Mouse (Mus musculus) thymus, postnatal 25 days (tissue): ENCODE data around the gene Slc25a10.
A peak's percentile ranks its signal among the peaks of the same experiment; 100 is the strongest.

ENCODE experiments used
- DNase-seq: peaks from one replicate; pipeline ENCODE4 v3.0.0; 2022

The Slc25a10 gene

DNA sequence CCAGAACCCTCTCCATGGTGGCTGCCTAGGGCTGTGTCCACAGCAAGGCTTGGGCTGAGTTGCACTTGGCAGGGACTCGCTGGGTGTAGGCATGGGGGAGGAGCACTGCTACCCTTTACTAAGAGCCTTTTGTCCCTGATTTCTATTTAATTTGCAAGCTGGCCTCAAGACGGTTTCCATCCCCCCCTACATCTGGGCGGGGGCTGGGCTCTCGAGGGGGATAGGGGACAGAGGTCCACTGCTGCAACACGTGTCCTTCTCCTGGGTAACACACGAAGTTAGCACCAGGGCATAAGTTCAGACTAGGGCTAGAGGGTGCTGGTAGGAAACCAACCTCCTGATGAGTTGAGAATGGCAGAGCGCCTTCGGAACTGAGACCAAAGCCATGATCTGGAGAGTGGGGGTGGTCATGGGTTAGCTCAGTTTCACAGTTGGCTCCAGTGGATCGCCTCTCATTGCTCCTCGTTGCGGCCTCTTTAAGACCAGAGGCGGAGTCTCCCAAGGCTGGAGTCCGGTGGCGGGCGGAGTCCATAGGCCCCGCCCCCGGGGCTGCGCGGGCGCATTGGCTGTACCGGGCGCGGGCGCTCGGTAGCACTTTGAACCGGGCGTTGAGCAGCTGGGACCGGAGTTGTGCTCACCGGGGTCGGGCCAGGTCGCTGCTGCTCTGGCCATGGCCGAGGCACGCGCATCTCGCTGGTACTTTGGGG is at the start of gene Slc25a10:
TSS of gene Slc25a10 (plus strand) at position 524 of the 707 bp plus-strand sequence.
- peak; percentile 81 for DNase-seq

DNA sequence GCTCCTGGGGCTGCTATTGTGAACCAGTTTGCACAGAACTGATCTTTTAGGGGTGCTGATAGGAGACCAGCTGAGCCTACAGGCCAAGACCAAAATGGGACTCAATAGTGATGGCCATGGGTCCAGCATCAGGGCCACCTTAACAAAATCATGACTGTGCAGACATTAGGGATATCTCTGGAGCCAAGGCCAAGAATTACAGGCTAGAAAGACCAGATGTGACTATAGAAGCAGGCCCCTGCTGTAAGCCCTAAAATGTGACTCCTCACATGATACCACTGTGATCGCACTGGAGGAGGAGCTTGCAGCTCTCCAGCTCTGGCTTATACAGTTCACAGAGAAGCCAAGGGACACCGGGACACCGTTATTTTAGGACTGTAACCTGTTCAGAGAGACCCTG is 49.3 kb upstream of the Slc25a10 start, which contains the start of gene Tspan10:
TSS of gene Tspan10 (plus strand) at position 301 of the 400 bp plus-strand sequence.
- DNase-seq: no peak

DNA sequence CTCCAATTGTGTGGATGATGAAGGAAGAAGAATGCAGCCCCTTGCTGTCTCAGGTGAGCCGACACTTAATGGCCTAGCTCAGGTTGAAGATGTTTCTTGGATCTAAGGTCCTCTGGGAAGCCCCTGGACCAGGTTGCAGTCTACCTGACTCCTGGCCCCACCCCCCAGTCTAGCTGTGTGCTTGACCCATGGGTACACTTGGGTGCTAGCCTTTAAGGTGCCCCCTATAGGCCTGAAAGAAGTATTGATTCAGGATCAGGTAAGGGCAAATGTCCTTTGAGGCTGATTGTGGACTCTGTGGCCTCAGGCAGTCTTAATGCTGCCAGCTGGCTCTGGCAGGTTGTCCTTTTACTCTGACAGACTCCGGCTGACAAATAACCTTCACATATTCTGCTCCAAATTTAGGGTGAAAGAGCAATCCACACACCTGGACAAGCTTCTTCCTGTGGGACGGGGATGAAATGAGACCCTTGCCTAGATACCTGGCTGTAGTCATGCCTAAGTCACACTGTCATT is 48.8 kb upstream of the Slc25a10 start:
- no peak for DNase-seq

DNA sequence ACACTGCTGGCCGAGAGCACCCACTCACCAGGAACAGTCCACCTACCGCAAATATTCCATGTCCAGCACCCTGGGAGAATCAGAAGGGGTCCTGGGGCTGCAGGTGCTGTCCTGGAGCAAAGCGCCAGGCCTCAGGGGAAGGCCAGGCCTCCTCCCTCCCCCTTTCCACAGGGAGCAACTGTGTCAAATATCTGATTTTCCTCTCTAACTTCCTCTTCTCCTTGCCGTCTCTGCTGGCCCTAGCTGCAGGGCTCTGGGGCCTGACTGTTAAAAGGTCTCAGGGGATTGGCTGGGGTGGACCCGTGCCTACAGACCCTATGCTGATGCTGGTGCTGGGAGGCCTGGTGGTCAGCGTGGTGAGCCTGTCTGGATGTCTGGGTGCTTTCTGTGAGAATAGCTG is 47.5 kb upstream of the Slc25a10 start:
- no peak for DNase-seq

DNA sequence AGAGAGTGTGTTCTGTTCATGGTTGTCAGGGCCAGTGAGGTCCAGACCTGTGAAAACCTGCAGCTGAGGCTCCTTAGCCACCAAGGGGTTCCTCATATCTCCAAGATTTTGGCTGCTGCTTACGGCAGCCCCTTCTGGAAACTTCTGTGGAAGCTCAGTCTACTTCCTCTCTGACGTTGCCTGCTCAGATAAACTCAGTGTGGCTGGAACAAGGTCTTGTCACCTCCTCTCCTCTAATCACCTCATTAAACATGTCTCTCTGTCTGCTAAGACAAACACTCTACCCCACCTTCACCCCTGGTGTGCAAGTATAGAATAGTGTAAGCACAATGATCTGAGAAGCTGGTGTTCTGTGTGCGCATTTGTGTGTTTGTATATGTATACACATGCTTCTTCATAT is 46.2 kb upstream of the Slc25a10 start:
- no peak for DNase-seq

DNA sequence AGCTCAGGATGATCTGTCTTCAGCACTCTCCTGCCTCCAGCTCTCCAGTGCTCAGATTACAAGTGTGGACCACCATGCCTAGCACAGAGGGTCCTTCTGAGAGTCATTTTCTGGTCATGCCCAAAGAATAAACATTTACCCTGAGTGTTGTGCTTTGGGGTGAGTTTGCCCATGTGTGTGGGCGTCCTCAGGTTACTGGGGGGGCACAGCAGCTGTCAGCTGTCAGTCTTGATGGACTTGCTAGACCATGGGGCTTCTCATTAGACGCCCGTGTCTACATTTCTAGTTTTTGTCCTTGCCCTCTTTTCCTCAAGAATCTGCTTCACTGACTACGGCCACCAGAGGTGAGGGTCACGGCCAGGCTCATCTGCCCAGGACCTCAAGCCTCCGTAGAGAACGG is 44.5 kb upstream of the Slc25a10 start:
- no peak for DNase-seq

DNA sequence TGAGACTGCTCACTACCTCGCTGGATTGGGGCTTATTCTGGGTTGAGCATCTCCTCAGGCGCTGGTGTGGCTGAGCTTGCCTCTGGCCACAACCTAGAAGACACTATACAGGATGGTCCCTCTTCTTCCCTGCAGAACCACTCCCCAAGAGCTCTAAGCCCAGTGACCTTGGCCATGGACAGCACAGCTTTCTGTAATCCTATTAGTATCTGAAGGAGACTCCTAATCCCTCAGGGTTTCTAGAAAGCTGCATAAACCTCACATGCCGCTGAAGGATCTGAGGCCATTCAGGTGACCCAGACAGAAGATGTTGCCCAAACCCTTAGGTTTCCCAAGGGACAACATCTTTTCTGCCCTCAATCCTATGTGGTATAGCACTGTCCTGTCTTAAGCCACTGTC is 39.4 kb upstream of the Slc25a10 start:
- DNase-seq: no peak

DNA sequence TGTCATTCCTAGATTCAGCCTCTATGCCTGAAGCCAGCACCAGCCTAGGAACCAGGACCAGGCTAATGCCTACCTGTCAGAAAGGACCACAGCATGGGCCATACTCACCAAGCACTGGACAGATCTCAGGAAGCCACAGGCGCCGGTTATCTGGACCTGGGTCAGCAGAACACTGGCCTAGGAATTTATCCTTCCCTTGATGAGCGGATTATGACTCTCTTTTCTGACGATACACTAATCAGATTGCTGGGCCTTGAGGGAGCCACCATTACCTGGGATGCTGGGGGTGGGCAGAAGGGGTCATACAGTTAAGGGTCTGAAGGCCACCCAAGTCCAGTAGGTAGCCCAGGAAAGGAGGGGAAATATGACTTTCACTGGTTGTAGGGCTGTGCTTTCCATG is 38.3 kb upstream of the Slc25a10 start, which contains the start of gene Pde6g:
TSS of gene Pde6g (minus strand) at position 195 of the 400 bp plus-strand sequence.
- no peak for DNase-seq

DNA sequence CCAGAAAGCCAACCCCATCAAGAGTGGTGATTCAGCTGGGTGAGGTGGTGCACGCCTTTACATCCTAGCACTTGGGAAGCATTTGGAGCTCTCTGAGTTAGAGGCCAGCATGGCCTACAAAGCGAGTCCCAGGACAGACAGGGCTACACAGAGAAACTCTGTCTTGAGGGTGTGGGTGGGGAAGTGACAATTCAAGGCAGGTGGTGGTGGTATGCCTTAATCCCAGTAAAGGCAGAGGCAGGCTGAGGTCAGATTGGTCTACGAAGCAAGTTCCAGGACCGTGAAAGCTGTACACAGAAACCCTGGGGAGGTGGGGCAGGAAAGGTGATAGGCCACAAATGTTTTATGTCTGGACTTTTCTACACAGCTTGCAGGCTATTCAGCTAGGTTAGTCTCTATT is 36.7 kb upstream of the Slc25a10 start:
- DNase-seq: no peak

DNA sequence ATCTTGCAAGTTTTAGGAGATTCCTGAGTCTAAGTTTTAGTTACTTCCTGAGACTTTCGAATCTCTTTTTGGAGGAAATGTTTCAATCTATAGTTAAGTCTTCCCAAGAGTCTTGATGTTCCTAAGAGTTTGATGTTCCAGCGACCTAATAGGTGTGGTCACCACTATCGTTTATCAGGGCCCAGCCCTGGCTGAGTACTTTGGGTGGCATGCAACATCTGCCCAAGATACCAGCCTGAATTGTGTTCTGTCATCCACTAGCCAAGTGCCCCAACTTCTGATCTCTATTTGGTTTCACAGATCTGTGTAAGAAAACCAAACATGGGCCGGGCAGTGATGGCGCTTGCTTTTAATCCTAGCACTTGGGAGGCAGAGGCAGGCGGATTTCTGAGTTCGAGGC is 36.2 kb upstream of the Slc25a10 start:
- no peak for DNase-seq

DNA sequence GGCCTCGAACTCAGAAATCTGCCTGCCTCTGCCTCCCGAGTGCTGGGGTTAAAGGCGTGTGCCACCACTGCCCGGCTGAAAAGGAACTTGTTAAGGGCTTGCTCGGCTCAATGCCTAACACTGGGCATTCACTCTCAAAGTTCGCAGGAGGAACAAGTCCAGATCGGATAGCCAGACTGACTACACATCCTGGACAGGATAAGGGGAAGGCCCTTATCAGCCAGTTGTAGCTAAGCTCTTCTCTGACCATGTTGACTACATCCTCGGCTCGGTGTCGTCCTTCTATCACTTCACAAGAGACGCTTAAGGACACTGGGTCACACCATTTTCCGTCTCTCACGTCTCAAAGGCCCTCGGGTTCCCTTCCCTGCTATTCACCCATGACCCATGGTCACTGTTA is 34.3 kb upstream of the Slc25a10 start:
- no peak for DNase-seq

DNA sequence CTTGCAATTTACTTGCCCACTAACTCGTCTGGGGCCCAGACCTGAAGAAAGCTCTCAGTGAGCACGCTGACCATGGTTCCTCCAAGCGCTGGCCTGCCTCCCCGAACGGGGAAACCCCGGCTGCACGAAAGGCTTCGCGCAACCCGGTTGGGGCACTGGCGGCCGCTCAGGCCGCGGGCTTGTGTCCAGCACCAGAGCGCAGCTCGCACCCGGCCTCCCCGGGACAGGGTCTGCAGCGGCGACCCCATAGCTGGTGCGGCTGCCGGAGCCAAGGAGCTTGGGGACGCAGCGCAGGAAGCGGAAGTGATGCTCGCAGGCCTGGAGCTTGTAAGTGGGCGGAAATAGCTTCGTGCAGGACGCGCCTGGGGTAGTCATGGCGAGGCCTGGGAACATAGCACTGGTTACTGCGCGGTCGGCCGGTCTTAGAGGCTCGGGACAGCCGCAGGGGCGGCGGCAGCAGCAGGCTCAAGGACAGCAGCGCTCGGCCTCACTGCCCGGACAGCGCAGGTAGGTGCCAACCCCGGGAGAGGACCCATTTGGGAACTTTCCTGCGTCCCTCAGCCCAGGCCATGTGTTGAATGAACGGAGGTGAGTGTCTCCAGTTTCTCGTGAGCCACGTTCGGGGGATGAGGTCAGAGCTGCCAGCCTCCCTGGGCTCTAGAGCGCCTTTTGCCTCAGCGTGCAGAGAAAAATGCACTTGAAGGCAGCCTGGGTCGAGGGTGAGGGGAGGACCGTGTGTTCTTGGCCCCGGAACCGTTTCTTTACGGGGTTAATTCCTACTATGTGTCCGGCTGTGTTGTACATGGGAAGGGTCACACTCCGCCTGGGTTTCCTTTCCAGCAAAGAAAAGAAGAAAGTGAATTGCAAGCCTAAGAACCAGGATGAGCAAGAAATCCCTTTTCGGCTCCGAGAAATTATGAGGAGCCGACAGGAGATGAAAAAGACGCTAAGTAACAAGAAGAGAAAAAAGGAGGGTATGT is 33.6 kb upstream of the Slc25a10 start, which contains the start of the genes Oxld1 and Ccdc137:
TSS of gene Oxld1 (minus strand) at position 297 of the 980 bp plus-strand sequence.
TSS of gene Ccdc137 (plus strand) at position 344 of the 980 bp plus-strand sequence.
- DNase-seq: peak; percentile 73

DNA sequence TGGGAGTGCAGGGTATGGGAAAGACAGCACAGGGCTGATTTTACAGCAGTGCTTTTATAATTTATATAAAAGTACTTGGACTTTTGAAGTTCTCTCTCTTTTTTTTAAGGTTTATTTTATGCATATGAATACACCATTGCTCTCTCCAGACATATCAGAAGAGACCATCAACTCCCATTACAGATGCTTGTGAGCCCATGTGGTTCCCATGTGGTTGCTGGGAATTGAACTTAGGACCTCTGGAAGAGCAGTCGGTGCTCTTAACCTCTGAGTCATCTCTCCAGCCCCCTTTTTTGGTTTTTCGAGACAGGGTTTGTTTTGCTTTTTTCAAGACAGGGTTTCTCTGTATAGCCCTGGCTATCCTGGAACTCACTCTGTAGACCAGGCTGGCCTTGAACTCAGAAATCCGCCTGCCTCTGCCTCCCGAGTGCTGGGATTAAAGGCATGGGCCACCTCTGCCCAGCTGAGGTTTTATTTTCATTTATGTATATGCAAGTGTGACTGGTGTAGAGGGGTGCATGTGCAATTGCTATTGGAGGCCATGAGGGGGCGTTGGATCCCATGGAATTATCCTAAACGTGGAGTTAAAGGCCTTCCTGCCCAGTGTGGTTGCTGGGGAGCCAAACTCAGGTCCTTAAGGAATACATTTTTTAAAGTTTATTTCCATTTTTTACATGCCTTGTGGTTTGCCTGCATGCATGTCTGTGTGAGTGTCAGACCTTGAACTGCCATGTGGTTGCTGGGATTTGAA is 32.6 kb upstream of the Slc25a10 start:
- DNase-seq: no peak

DNA sequence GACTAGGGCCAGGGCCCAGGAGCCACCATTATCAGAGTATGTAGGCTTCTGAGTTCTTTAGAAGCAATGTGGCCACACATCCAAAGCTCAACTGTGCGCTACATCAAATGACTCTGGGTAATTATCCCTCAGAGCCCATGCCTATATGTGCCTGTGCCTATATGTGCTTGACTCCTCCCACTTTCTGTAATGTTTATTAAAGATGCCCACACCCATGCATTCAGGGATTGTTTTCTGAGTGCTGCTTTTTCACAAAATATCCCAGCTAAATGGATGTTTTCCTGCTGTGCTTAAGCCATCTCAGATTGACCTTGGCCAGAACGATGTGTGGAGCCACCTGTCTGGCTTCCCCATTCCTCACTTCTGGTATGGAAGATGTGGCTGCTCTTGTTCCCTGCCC is 28.1 kb upstream of the Slc25a10 start:
- DNase-seq: no peak

DNA sequence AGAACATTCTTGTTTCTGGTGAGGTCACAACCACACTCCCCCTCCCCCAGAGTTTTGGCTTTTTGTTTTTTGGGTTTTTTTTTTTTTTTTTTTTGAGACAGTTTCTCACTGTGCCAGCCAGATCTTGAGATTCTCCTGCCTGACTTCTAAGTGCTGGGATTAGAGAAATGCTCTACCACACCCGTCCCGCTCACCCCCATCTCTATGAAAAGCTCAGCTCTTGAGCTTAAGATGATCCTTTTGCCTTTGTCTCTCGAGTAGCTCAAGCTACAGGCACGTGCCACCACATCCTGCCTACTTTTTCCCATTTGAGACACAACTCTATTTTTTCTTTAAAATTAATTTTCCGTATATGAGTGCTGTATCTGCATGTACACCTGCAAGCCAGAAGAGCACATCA is 27.3 kb upstream of the Slc25a10 start:
- no peak for DNase-seq

DNA sequence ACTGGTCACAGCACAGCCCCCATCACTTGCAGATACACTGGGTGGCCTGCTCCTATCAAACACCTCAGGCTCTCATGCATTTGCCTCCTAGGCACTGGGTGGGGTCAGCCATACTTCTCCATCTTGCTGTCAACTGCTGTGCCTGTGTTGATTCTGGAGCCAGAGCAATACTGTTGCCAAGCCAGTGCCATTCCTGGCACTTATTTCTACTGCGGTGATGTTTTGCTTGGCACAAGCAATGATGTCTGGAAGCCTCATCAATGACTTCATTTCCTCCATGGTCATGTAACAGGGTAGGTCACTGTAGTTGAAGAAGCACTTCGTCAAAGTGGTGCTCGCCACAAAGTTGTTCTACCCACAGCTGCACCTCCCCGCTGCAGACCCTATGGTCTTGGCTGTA is 26.1 kb upstream of the Slc25a10 start:
- no peak for DNase-seq

DNA sequence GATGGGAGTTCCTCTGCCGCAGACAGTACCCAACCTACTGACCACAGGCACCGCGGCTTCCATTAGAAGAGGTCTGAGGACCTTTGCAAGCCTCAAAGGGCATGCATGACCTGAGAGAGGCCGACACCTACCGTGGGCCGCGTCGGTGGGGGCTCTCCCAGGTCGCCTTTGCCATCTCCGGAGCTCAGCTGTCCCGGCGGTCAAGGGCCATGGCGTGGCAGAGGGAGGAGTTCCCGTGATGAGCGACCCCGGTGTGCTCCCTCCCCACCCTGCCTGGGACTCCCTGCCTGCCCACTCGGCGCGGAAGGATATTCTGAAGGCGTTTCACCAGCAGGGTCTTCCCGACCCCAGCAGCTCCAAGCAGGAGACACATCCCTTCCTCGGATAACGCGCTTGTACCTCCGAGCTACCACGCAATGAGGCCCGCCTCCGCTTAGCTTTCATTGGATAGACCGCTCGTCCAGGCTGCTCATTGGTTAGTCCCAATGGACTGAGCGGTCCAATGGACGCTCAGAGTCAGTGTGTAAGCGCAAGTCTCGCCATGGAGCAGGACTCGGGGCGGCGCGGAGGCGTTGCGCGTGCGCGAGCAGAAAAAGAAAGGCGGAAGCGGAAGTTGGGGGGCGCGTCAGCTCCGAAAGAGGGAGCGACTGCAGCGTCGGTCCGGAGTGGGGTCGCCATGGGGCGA is 24.4 kb upstream of the Slc25a10 start, which contains the start of gene Arl16:
TSS of gene Arl16 (minus strand) at position 557 of the 685 bp plus-strand sequence.
- peak; percentile 95 for DNase-seq

DNA sequence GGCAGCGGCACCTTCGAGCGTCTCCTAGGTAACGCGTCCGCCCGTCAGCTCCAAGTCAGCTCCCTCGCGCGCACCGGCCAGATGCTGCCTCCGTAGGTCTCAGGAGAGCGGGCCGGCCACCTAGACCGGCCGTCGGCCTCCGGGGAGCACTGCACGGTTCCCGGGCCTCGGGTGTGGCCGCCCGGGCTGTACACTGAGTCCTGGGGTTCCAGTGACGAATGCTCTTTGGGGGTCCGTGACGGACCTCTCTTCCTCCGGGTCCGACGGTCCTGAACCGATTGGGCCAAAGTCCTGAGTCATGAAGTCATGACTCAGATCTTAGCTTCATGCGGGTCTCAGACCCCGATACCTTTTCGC is 23.9 kb upstream of the Slc25a10 start:
- DNase-seq: no peak

DNA sequence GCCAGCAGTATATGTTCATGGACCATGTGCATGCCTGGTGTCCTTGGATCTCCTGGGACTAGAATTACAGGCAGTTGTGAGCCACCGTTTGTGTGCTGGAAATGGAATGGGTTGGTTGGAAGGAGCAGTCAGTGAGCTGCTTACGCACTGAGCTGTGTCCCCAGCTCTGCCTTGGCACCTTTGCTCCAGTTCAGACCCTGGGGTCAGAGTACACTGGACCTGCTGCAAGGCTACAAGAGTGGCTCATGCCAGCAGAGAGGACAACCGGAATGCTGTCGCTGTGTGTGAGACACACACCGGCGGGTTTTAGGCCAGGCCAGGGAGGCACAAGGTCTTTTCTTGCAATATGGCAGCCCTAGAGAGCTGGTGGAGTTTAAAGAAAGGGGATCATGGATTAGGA is 19.6 kb upstream of the Slc25a10 start:
- no peak for DNase-seq

DNA sequence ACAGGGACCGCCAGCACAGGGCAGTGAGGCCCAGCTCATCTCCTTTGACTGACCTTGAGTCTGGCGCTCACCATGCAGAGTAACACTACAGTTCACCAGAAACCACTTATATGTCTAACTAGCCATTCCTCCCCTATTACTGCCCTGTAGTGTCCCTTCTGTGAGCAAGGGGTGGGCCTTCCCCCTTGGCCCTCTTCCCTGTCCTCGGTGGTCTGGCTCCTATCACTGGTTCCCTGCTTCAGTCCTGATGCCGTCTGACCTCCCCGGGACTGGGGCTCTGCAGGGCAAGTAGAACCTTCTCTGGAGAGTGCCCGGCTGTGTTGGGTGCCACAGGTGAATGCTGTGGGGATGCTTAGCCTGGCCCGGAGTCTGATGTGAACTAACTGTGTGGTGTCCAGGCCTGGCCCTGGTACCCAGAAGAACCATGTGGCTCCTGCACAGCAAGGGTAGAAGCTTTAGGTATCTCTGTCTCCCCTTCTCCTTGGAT is 8.1 kb upstream of the Slc25a10 start:
- DNase-seq: no peak

DNA sequence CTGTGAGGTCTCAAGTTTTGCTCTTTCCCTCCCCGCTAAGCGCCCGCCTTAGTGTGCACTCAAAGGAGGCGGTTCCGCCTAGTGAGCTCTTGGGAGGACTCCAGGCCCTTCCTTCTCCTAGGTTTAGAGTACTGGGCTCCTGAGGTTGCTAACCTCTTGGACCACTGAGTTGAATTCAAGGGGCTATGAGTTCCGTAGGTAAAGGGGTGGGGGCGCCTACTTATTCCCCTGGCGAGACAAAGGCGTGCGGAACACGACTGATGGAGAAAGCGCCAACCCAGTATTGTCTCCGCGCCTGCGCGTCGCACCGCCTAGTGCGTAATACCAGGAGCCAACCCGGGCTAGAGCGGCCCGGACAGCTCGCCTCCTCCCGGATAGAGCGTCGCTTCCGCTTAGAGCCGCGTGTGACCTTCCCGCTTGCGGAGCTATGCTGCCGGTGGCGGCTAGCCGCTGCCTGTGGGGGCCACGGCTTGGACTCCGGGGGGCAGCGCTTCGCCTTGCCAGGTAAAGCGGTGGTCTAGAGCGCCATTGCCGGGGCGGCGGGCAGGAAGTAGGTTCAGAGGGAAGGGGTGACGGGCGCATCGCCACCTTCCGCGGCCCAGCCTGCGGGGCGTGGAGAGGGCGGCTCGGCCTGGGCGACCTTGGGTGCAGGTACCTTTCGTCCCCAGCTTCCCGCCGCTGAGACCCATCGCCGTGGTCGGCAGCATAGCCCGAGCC is 7.2 kb upstream of the Slc25a10 start, which contains the start of gene Mrpl12:
TSS of gene Mrpl12 (plus strand) at position 349 of the 717 bp plus-strand sequence.
- DNase-seq: peak; percentile 87
